Mouse (Mus musculus) frontal cortex, postnatal 14 days (tissue): ENCODE data around the gene Trmt2a.
"Not testable (repeated sequence)": the region's sequence is repeated elsewhere in the genome, so short reads cannot be mapped to it uniquely, and the experiment has no call there.

Experiments
- DNase-seq, 2 experiments: peaks; one replicate each; pipeline ENCODE4 v3.0.0; 2022; ENCODE audit warnings: low spot score in 2 of 2

Gene Trmt2a

DNA sequence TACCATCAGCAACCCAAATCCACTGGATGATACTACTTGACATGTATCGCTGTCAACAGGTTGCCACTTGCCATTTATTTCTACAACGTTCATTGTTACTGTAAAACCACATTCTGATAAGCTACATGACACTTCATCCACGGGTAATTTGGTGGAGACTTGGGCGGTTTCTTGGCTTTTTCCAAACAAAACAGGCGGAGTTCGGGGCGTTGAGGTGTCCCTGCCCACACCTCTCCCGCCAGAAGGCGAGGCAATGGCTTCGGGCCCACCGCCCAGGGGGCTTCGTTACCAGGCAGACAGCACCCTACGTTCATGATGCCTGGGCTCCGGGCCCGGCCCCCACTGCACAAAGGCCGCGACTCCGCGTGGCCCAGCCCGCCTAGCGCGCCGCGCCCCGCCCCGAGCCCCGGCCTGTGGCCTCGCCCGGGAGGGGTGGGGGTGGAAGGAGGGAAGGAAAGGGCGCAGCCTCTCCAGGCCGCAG is 40.1 kb downstream of the Trmt2a start:
- peak in 1 of 2 experiments; percentile 43 for DNase-seq

GRCm38 (mm10) chr16:18289067-18289588 is 40.6 kb downstream of the Trmt2a start, which contains the start of gene Dgcr8:
Gene Dgcr8 (minus strand): TSS chr16:18289246.
- DNase-seq = peak; percentile 96 to 98

DNA sequence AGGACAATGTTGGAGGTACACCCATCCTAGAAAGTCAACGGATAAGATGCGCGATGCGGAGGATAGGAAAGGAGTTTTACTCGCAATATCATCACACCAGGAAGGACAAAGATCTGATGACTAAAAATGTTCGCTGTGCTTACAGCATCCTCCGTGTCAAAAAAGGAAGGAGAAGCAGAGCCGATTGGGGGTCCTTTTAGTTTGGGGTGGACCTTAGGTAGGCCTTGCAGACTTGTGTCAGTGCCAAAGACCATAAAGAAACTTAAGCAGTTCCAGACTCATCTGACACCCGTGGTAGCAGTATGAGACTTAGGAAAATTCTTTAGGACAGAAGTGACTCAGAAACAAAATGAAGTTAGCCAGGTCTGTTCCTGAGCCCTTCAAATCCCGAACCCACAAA is 41.1 kb downstream of the Trmt2a start:
- DNase-seq = not testable (repeated sequence)
